Mouse (Mus musculus) cerebellum, postnatal 36 days (tissue): ENCODE data around the gene Khnyn.

Source experiments
- DNase-seq, 2 experiments: peaks; one replicate each; pipeline ENCODE4 v3.0.0; 2021 to 2022; ENCODE audit warnings: mixed read lengths in 2 of 2

The Khnyn gene

DNA sequence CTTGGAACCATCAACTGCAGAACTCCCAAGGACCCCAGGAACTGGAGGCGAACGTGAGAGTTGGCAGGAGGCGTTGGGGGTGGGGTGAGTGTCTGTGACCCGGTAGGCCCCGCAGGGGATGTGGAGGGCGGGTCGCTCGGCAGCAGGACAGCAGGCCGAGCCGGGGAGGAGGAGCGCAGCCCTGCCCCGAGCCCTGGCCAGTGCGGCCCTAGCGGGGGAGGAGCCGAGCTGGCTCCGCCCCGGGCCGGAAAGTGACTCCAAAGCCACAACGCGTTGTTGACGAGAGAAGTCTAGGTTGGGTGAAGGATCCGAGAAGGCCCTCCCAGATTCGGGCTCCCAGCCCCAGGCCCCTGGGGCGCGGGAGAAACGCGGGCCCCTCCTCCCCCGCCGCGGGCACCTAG, at the start of gene Khnyn:
Gene Khnyn (plus strand): TSS at position 235 of the 401 bp plus-strand sequence.
- peak; percentile 90 to 95 for DNase-seq

DNA sequence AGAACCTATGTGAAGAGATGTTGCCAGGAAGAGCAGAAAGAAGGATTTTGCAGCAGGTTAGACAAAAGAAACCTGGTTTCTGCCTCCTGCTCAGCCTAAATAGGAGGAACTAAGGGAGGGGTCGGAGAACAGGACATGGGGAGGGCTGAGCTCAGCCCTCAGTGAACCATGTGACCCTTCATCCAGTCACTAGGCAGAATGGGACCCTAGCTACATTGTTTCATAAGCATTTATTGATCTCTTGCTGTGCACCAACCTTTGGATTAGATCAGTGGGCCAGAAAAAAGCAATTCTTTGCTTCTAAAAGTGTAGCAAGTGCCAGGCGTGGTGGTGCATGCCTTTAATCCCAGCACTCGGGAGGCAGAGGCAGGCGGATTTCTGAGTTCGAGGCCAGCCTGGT, 46.4 kb upstream of the Khnyn start:
- no peak for DNase-seq

DNA sequence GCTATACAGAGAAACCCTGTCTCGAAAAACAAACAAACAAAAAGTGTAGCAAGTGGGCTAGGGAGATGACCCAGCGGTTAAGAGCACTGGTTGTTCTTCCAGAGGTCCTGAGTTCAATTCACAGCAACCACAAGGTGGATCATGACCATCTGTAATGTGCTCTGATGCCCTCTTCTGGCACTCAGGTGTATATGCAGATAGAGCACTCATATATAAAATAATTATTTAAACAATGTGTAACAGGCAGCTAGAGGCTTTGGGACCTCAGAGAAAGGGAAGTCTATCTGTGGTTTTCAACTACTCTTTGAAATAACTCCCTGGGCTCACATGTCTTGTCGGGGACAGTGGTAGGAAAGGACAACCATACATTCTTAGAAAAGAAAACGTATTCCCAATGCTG, 46.0 kb upstream of the Khnyn start:
- DNase-seq: no peak

DNA sequence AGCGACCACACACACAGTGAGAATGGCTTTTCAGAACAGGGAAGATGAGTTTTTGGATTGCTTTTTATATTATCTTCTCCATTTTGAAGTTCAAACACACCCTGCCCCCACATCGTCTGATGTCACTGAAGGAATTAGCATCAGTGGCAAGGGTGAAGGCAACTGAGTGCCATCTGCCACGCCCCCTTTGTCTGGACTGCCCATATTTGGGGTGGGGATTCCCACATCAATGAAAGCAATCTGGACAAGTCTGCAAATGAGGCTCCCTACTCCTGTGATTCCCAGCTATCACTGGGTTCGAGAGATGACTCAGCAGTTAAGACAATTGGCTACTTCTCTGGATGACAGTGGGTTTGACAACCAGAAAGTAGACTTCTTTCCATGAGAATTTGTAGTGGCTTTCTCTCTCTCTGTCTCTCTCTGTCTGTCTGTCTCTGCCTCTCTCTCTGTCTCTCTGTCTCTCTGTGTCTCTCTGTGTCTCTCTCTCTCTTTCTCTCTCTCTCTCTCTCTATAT, 43.8 kb upstream of the Khnyn start:
- no peak for DNase-seq

DNA sequence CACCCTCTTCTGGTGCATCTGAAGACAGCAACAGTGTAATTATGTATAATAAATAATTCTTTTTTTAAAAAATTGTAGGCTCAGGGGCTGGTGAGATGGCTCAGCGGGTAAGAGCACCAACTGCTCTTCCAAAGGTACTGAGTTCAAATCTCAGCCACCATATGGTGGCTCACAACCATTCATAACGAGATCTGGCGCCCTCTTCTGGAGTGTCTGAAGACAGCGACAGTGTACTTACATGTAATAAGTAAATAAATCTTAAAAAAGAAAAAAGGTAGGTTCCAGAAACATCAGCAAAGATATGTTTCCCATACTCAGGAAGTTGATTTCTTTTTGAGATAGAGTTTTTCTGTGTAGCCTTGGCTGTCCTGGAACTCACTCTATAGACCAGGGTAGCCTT, 42.0 kb upstream of the Khnyn start:
- no peak for DNase-seq

DNA sequence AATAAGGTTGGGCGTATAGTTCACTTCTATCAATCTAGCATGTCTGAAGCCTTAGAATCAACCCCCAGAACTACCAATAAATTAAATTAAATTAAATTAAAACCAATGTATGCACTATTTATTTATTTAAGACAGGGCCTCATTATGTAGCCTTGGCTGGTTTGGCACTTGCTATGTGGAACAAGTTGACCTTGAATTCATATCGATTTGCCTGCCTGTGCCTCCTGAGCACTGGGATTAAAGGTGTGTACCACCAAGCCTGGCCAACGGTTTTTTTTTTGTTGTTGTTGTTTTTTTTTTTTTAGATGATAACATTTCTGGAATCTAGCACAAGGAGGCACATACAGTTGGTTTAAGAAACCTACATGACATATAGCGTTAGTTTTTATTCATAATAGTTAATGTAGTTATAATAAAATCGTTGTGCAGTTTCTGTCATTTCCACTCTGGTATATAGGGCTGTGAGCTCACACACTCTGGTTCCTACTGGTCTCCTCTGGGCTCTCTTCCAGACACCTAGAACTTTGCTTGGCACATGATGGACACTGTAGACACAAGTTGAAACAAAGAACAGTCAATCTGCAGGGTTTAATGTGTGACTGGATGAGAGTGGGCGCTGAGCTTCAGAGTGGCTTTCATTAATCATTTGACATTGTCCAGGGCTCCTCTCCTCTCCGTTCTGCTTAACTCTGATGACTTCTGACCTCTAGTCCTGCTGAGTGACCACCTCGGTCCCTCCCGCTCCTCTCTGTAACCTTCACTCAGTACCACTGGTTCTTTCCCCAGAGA, 39.0 kb upstream of the Khnyn start:
- DNase-seq: no peak

DNA sequence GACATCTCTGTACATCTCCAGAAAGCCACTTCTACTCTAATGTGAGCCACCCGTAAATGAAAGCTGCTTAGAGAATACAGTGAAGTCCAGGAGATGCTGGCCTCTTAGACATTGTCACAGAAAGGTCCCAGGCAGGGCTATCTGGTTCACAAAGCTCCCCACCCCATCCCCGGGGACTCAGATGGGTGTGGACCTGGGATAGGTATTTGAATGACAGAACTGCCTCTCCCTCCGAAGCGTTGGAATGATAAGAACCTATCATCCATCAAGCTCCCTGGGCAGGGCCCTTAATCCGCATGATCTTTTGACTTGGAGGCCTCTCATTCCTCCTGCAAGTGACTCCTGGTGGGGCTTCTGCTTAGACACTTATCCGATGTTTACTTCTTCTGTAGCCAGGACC, 33.9 kb upstream of the Khnyn start:
- DNase-seq: no peak

DNA sequence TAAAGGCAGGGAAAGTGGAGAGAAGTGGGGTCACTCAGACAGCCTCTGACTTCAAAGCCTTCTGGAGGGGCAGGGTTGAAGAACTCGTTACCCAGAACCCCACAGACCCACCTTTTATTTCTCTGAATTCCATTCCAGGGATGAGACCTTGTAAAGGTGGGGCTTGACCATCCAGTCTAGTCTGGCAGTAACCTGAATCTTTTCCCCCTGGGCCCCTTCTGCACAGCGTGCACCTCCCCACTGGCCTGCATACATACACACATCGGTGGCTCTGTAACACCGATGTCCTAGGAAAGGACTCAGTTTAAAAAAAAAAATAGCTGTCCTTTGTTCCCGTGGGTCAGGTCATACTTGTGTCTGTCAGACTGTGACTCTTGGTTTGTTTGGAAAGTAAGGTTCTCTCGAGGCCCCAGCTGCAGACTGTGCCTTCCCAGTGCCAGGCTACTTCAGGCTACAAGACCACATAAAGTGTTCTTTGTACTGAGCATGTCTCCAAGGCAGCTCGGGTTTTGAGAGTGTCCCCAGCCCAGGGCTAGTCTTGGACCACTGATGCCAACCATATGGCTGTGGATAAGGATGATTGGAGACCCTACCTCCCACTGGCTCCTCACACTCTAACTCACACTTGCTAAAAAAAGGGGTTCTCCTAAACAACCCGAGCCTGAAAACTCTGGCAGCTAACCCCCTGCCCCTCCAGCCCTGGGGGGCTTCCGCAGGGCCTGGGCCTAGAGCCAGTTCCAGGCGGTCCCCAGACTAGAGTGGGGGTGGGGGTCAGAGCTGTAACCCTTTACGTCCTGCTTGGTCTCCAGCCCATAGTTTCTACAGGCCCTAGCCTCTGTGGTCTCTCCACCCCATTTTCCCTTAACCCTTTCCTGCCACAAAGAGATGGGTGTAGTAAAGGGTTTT, 31.8 kb upstream of the Khnyn start:
- DNase-seq: no peak

DNA sequence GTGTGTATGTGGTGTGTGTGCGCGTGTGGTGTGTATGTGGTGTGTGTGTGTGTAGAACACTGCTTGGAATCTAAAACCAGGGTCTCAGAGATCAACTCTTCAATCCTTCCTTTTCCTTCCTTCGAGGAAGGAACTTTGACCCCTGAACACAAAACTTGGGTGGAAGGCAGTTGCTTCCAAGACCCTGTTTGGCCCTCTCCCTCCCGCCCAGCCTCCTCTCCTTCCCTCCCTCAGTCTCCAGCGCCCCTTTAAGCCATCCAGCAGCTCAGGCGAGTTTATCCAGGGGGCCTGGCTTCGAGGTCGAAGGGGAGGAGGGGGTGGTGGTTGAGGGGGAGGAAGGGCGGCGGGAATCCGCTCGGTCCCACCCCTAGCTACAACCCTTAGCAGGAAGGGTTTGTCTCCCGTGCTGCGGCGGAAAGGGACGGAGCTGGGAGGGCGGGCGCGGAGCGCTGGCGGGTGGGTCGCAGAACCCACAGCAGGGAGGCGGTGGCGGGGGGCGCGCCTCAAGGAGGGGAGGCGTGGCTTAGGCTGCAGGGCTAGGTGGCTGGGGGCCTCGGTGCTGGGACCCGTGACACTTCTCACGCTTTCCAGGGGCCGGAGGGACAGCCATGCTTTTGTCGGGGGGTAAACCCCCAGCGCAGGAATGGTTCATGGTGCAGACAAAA, 31.0 kb upstream of the Khnyn start, which contains the start of gene Nynrin:
Gene Nynrin (plus strand): TSS at position 390 of the 665 bp plus-strand sequence.
- DNase-seq: no peak

DNA sequence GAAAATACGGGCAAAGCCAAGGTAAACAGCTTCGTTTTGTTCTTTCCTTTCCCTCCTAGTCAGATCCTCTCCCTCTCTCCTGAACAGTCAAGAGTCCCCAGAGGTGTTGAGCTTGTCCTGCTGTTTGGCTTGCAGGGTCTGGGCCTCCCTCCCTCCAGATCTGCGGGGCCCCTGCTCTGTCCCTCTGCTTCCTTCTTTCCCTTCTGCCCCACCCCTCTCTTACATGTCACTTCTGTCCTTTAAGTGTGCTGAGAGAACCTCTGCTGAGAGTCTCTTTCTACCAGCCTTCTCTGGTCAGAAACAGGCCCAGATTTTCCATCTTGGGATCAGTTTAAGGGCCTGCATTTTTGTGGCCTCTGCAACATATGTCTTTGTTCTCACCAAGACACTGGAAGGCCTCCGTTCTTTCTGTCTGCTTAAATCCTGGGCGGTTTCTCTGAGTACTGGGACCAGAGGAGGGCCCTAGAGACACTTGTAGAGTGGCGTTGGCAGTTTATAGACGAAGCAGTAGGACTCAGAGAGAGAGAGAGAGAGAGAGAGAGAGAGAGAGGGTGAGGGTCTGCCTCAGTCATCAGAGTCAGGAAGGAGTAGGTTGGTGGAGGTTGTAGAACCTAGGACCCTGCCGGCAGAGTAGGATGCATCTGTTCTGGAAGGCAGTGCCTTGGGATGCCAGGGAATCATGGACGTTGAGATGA, 30.2 kb upstream of the Khnyn start:
- DNase-seq: no peak

DNA sequence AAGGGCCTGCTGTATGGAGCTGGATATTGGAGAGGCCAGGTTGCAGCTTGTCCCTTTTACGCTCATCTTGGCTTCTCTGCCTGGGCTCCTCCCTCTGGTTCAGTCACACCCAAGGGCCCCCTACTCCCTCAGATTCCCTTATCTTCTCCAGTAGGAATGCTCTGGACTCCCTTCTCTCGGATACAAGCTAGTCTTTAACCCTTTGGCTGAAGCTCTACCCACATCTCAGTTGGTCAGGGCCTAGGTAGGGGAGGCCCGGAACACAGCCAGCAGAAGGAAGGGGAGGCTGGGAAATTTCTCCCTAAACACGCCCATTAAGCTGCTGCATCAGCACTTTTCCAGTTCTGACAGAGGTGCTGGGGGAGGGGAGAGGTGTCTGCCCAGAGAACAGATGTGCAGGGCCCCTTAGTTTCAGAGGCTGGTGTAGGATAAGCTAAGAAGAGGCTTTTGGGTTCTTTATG, 29.6 kb upstream of the Khnyn start:
- DNase-seq: no peak

DNA sequence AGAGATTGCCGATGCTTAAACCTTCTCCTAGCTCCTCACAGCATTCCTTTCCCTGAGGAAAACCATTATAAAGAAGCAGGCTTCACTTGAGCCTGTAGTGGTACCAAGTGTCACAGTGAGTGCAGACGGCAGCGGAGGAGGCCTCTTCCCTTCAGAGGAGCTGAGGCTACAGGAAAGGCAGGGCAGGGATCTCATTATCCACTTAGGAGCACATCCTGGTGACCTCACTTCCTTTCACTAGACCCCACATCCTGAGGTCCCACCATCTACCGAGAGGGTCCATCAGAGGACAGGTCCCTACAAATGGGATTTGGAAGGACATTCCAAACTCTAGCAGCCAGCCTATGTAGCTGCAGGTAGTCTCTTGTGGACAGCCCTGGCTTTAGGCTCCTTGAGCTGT, 27.2 kb upstream of the Khnyn start:
- DNase-seq: no peak

DNA sequence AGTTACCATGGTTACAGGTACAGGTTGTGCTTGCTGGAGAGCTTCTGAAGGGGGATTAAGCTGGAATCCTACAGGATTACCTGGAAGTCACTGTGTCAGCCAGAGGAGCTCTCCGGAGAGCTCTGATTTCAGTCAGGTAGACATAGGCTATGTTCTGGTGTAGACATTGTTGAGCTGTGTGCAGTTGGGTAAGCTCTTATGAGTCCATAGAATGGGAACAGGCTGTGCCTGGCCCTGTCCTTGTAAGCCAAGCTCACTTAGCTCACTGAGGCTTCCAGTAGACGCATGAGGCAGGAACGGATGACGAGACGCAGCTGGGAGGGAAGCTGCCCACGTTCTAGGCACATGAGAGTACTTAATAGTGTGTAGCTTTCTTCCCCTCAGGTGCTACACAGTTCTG, 22.6 kb upstream of the Khnyn start:
- no peak for DNase-seq

DNA sequence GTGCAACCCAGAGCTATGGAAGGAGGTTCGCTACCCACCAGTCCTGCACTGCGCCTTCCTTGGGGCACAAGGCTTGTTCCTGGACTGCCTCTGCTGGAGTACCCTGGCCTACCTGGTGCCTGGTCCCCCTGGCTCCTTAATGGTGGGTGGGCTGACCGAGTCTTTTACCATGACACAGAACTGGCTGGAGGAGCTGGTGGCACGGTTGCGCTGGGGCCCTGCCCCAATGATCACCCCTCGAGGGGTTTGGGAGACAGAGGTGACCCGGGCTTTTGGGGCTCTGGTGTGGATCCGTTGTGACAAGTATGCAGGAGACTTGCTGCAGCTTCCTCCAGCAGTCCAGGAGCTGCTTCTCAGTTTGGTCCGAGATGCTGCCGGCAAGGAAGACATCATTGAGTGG, 21.8 kb upstream of the Khnyn start:
- no peak for DNase-seq

DNA sequence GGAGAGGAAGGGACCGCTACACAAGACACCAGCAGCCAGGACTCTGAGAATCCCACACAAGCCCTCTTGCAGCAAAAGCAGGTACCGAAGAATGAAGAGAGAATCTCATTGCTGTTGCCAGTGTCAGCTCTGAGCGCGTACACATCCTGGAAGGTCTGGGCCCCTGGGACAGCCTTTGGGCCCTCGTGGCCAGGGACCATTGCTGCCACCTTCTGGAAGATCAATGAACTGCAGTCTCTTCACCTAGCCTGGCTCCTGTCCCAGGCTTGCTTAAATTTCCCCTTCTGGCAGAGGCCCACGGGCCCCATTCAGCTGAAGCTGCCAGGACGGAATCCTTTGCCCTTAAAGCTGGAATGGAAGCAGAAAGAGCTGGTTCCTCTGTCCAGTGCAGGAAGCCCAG, 21.0 kb upstream of the Khnyn start:
- DNase-seq: peak; percentile 73 to 77

DNA sequence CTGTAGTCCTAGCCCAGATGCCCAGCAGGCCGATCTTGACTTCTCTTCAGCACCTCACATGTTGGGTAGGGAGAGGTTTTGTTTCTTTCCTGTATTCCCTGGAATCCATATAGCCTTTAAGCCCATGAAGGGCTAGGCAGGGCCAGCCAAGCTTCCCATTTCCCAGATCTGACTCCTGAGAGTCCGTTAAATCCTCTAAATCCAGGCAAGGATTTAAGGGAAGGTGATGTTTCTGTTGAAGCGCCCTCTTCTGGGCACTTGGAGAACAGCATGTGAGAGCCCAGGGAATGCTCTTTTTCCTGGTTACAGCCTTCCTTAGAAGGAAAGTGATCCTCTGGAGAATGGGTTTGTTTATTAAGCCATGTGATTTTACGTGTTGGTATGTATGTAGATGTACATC, 17.8 kb upstream of the Khnyn start:
- DNase-seq: peak; percentile 72 to 77

DNA sequence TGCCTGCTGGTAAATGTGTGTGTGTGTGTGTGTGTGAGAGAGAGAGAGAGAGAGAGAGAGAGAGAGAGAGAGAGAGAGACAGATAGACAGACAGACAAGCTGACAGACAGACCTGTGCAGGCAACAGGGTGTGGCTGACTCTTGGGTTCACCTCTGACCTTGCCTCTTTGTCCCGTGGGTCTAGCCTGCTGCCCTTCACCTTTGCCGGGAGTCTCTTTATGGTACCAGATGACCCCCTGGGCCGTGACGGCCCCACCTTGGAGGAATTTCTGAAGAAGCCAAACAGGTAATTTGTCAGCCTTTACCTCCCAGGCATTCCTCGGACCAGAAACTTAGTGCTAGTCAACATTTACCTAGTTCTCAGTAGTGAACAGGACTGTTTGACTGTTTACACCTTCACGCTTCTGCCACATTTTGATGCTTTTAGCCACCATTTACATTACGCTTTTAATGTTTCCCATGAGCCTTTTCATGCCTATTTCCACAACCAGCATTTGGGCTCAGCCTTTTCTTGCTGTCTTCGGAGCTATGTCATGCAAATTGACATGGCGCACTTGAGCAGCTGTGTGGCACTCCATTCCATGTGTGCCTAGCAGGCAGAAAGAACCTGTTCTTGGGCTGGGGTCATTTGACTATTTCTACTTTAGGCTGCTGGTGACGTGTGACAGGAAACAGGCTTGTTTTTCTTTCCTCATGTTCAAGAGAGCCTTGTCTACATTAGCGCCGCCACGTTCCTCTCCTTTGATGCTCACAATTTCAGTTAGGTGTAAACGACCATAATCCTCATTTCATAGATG, 16.3 kb upstream of the Khnyn start:
- no peak for DNase-seq

DNA sequence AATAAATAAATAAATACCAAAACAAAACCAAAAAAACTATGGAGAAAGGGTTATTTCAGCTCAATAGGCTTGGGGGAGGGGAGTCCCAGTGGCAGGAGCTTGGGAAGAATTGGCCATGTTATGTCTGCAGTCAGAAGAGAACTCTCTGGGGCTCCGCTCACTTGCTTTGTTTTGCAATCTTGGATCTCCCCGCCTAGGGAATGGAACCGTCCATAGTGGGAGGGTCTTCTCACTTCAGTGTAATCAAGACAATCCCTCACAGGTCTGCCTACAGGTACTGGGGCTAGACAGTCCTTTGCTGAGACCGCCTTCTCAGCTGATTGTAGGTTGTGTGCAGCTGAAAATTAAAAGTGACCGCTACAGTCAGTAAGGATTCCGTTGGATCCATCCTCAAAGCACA, 15.2 kb upstream of the Khnyn start:
- DNase-seq: no peak

DNA sequence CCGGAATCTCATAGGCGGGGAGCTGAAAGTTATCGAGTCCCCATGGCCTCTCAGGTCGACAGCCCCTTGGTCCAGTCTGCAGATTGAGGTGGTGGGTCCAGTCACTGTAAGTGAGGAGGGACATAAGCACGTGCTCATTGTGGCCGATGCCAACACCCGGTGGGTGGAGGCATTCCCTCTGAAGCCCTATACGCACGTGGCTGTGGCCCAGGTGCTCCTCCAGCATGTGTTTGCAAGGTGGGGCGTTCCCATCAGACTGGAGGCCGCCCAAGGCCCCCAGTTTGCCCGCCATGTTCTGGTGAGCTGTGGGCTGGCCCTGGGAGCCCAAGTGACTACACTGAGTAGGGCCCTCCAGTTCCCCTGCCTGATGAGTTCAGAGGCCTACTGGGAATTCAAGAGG, 12.7 kb upstream of the Khnyn start:
- DNase-seq: no peak

DNA sequence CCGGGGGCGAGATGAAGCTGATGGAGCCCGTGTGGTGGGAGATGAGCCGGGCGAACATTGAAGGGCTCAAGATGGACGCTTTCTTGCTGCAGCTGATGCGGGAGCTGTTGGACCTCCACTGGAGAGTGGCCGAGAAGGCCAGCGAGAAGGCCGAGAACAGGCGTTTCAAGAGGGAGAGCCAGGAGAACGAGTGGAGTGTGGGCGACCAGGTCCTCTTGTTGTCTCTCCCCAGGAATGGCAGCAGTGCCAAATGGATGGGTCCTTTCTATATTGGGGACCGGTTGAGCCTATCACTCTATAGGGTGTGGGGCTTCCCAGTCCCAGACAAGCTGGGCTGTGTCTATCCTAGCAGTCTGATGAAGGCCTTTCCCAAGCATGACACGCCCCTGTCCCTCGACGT, 12.2 kb upstream of the Khnyn start:
- no peak for DNase-seq

DNA sequence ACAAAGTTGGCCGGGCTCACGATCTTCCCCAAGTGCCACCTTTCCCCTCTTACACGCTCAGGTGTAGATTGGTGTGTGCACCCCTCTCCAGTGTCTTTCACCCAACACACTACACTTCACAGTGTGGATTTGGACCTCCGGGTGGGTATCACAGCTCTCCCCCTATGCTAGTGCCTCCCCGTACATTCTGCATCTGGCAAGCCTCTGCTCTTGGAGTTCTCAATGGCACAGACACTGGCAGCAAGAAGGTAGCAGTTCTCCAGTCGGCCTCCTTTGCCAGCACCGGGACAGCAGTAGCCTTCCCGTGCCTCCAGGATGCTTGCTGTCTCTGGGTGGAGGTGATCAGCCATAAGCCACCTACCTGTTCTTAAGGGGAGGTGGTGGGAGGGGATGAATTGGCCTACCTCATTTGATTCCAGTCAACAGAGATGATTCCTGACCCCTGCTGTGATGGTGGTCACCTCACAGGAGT, 11.5 kb upstream of the Khnyn start:
- DNase-seq: no peak
